Mouse (Mus musculus) retina, embryonic 14.5 days (tissue): ENCODE data around the gene Wdr48.

Source experiments
- DNase-seq: peaks from one replicate; pipeline ENCODE4 v3.0.0-alpha.2; 2015; ENCODE audit warnings: low spot score

The Wdr48 gene

DNA sequence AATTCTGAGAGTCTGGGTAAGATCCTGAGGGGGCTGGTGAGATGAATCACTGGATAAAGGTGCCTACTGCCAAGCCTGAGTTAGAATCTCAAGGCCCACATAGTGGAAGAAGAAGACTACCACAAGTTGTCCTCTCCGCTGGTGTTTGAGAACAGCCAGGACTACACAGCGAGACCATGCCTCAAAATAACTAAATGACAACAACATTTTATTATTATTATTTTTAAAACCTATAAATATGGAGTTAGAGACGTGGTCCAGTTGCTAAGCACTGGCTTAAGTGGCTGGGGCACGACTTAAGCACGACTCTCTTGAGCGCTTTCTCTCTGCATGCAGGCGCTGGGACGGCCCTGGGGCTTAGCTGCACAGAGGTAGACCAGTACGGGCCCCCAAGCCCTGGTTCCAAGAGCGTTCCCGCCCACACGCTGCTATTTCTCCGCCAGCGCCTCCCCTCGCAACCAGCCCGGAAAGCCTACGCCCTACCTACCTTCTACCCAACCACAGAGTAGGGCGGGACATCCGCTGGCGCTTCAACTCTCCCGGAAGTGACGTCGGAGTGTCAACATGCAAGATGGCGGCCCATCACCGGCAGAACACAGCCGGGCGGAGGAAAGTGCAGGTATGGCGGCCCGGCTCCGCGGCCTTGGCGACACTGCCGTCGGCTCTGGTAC lies at the start of gene Wdr48:
Wdr48 (plus strand) TSS at position 540 of the 671 bp plus-strand sequence.
- DNase-seq: peak; percentile 98

DNA sequence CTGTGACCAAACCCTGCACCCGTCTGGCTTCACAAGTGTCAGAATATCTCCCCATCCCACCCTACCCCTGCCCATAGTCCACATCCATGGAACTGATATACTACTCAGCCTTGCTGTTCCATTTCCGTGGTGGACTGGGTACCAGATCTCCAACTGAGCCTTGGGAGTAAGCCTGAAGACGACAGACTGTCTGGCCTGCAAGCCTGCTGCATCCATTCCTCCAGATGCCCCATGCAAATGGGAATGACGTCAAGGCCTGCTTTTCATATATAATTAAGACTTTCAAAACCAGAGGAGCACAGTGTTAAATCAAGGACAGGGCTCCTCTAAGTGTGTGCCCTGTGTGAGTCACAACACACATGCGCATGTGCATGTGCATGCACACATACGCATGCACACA lies 47.5 kb upstream of the Wdr48 start:
- no peak for DNase-seq

DNA sequence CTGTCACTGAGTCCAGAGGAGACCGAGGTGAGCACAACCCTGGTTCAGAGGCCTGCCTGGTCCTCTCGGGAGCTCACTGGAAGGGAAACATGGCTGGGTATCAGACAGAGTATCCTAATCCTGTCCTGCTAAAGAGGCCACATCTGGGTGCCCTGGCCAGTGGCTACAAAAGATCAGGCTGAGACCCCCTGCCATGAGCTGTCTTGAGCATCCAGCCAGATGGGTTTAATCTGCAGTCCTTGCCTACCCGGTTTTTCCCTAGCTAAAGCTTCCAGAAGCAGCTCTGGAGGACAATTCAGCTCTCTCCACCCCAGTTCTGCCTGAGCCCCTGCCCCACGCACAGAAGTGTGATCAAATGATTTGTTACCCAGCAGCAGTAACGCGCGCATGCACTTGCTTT lies 46.0 kb upstream of the Wdr48 start:
- DNase-seq: peak; percentile 24

DNA sequence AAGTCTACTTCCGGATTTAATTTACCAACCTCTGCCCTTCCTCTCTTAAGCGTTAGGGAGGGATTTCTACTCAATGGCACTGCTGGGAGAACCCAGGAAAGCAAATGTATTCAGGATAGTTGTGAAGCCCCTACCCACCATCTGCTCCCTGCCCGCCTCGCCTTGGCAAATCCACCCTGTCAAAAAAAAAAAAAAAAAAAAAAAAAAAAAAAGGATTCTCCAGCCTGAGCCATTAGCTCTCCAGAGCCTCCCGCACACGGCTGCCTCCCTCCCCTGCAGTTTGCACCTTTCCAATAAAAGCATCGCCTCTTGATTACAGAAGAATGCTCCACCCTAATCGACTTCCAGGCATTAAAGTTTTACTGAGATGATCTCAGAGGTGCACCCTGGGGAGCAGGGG lies 45.5 kb upstream of the Wdr48 start:
- no peak for DNase-seq

DNA sequence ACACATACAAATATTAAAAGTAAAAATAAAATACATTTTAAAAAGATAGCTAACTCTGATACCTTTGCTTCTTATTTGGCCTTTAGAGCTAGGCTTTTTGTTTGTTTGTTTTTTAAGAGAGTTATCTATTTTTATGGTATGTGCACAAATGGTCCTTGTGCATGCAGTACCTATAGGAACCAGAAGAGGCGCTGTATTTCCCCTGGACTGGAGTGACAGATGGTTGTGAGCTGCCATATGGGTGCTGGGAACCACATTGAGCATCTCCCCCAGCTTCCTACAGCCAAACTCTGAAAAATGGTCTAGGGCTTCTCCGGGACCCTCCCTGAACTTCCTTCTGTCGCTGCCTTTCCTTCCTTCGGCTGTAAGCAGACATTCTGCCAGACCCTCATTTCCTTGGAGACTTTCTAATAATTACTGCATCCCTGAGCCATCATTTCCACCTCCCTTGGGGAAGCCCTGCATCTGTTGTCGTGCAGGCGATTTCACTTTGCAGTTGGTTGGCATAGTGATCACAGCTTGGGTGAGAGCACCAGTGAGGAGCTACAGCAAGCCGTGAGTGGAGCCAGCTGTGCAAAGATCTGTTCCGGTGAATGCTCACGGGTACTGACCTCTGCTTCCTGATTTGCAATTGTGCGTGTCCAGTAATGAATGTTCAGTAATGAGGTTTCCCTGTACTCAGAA lies 42.2 kb upstream of the Wdr48 start:
- peak; percentile 63 for DNase-seq

DNA sequence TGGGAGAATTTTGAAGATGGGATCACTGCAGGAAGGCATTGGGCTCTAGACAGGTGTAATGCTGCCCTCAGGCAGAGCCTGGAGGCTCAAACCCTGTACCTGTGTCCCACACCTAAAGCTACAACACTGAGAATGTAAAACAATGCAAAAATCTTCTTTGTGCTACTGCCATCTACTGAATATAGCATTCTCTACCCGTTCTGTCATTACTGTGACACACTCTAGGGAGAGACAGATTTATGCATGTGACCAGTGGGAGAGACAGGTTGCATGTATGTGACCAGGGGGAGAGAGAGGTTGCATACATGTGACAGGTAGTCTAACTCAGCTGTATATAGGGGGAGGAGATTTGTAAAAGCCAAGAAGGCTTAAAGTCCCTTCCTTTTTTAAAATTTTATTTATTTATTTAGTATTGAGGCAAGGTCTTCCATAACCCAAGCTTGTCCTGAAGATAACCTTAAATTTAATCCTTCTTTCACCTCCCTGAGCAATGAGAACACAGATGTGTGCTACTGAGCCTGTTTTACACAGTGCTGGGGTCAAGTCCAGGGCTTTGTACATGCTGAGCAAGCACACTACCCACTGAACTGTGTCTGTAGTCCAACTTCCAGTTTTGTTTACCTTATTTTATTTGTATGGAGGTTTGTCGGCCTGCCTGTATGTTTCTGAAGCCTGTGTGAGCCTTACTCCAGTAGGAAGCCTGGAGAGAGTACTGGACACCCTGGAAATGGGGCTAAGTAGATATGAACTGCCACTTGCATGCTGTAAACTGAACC lies 41.4 kb upstream of the Wdr48 start:
- peak; percentile 21 for DNase-seq

DNA sequence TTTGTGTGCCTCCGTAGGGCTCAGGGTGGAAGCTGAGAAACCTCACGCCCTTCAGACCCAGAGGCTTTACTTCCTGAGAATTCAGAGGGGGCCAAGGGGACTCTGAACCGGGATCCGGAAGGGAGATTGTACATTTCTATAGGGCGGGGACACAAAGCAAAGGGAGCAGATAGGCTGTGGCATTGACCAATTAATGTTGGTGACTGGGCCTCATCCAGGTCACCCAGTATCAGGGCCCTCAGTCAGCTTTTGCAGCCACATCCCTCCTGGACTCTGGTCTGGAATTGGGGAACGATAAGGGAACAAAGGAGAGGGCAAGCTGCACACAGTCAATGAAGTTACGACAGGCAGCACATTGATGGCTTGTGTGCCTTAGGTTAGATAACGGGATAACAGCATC lies 40.5 kb upstream of the Wdr48 start:
- DNase-seq: no peak

DNA sequence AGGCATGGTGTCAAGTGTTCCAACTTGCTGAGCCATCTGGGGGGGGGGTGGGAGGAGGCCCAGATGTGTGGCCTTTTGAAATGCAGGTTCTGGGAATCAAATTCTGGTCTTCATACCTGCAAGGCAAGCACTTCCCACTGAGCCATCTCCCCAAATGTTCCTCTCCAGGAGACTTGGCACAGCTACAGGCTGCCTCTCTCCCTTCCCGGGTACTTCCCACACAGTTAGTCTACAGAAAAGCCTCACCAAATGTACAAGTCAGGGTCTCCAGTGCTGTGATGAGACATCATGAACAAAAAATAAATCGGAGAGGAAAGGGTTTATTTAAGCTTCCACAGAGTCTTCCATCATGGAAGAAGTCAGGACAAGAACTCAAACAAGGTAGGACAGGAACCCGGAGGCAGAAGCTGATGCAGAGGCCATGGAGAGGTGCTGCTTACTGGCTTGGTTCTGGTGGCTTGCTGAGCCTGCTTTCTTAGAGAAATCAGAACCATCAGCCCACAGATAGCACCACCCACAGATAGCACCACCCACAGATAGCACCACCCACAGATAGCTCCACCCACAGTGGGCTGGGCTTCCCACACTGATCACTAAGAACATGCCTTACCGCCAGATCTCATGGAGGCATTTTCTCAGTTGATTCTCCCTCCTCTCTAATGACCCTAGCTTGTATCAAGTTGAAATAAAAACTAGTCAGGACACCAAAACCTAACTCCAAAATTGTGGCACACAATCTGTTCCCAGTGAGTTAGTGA lies 7.4 kb upstream of the Wdr48 start:
- DNase-seq: no peak

DNA sequence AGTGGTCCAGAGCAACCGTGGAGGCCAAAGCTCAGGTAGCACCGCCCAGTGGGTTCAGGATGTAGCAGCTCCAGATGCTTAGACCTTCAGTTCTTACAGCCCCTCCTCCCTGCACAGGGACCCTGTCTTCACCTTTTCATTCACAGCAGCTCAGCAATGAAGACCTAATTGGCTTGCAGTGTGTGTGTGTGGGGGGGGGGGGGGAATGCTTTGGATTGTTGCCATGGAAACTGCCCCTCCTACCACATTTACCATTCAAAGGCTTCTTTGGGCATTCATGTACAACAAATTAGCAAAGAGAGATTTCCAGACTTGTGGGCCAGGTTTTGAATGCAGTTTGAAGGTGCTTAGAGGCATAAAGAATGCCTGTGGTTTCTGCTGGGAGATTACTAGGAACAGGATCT lies 5.8 kb upstream of the Wdr48 start:
- DNase-seq: peak; percentile 11

DNA sequence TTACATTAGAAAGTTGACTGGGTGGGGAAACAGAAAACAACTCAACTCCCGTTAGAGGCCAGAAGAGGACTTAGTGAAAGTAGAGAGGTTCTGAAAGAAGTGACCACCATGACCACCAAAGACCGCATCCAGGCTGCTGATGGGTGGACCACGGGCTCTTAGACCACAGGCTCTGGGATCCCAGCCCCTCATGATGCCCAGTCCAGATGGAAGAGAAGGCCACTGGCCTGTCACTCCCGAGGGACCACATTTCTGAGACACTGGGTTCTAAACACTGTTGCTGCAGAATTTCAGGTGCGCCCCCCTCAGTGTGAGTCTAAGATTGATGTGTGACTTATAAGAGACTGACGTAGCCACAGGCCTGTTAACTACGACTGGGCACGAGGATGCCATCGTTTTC lies 5.2 kb upstream of the Wdr48 start:
- no peak for DNase-seq

DNA sequence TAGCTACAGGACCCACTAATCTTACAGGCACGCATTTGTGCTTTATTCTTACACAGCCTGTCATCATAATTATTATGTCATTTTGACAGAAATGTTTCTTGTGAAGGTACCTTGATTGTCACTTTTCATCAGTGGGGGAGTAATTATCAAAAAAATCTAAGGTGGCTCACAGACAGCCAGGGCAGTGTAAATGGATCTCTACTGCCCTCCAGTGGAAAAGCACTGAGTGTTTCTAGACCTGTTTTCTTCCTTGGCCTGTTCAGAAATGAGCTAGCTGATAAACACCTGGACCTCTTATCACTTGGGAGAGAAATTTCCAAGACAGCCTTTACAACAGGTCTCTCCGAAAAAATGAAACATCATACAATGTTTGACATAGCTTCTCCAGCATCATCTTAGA lies 4.0 kb upstream of the Wdr48 start:
- DNase-seq: peak; percentile 78

DNA sequence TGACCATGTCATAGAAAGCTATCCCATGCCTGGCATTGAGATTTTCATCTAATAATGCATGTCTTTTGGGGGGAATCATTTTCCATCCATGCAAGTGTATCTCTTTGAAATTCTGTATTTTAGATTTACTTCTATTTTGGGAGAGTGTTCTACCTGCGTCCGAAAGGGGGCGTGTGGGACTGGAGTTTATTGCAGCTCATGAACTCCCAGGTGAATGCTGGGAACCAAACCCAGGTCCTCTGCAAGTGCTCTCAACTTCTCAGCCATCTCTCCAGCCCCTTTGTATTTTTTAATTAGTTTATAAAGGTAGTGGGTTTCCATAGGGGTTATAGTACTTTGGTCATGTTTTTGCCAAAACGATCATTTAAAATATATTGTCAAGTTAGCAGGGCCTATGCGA lies 797 bp upstream of the Wdr48 start:
- DNase-seq: no peak

DNA sequence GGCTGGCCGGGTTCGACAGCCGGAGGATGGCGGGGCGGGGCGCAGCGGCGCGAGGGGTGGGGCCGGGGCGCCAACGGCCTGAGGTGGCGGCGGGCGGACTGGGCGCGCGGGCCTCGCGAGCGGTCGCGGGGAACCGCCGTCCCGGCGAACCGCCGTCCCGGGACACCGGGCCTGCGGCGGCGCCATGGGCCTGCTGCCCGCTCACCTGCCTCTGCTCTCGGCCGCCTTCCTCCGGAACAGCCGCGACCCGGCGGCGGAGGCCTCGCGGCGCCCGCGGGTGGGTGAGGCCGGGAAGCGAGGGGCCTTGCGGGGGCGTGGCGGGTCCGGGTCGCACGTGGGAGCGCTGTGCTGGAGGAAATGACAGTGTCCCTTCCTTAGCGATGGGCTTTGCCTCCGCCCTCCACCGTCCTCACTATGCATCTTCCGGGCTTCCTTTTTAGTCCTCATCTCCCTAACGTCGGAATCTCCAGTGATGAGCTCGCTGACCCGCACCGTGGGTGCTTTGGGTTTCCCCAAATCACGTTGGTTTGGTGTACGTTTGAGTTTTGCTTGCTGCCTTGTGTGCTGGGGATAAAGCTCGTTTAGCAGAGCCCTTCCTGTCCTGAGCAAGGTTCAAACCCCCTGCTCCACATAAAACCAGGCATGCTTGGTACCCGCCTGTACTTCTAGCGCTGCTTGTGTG lies 503 bp downstream of the Wdr48 start:
- peak; percentile 6 for DNase-seq

DNA sequence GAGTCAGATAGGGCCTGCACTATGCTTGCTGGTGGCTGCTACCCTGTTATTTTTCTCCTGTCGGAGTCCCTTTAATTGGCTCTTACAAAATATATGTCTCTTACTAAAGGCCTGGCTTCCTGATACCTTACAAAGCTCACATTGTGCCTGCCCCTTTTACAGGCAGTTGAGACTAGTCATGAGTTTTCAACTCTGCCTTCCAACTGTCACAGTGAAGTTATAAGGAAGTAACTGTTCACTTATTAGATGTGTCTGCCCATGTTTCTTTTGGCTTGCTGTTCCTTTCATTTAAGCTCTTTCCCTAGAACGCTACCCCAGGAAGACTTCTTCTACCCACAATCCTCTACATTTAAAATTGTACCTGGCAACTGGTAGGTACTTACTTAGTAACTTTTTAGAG lies 4.8 kb downstream of the Wdr48 start:
- no peak for DNase-seq

DNA sequence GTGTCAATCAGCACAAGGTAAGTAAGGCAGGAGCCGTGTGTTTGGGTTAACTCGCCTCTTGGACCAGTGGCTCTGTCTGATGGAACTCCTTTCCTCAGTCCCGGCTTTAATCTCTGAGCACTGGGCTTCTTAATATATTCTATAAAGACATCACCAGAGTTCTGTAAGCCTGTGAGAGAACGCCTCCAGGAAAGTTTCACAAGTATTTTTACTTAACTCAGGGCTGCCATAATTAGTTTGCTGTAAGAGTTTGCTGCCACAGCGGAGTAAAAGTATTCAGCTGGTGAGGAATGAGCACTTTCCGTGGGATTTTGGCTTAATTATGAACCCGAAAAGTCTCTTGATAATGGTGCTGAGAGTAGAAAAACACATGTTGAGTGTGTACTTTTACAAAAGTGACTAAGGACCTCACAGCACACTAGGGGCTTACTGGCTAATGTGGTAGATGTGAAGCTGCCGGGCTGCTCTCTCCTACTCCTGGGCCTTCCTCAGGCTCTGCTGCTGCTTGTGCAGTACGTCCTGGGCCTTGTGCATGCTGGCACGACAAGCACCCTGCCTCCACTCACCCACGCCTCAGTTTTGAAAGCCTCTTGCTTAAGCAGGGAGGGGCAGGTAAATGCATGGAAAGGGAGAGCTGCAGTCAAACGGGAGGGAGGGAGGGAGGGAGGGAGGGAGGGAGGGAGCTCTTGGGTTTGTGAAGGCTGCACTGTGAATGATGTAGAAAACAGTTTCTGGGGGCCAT lies 7.9 kb downstream of the Wdr48 start:
- DNase-seq: no peak

DNA sequence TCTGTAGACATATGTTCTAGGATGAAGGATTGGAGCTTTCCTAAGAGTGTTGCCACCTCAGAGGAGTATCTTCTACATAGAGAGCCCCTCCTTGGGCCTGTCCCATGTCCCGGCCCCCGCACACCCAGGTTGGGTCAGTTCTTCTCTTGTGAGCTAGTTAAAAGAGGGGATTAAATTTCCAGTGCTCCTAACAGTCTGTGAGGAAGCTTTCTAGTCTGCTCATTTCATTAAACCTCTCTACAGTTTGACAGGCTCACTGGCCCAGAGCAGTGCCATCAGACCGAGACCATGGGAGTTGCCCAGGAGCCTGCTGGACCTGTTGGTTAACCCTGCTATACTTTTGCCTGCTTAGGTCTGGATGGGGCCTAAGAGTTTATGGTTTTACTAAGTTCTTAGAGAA lies 14.0 kb downstream of the Wdr48 start:
- DNase-seq: no peak

DNA sequence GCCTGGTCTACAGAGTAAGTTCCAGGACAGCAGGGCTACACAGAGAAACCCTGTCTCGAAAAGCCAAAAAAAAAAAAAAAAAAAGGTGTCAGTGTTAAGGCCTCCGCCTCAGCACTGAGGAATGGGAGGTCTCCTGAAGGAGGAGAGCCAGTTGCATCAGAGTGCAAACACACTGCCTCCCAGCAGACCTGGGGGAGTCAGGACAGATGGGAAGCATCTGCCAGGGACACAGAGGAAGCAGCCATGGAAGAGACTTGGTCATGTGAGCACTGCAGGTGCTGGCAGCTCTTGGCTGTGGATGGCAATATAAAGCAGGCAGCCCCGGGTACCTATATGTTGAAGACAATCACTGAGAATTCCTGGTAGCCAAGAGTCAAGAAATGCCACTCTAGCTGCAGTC lies 15.3 kb downstream of the Wdr48 start:
- DNase-seq: no peak

DNA sequence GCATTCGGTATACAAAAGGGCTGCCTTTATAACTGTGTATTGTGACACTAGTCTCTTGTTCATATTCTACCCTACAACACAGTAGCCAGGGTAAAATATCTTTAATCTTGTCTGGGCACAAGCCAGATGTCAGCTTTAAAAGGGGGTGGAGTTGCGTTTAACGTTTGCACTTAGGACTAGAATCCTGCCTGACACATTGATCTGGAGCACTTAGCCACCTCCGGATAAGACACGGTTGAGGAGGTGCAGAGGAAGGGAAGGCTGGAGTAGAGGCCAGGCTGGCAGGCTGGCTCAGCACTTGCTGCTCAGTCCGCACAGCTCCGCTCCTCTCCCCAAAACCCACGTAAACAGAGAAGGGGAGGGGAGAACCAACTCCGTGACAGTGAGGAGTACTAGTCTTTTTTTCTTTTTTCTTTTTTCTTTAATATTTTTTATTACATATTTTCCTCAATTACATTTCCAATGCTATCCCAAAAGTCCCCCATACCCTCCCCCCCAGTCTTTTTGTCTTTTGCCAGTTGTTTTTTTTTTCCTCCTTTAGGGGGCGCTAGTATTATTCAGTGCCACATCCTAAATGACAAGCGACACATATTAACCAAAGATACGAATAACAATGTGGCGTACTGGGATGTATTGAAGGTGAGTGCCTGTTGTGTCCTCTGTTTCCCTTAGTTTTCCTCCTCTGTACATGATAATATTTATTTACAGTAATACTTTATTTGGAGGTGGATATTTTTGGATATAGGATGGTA lies 18.6 kb downstream of the Wdr48 start:
- peak; percentile 40 for DNase-seq

DNA sequence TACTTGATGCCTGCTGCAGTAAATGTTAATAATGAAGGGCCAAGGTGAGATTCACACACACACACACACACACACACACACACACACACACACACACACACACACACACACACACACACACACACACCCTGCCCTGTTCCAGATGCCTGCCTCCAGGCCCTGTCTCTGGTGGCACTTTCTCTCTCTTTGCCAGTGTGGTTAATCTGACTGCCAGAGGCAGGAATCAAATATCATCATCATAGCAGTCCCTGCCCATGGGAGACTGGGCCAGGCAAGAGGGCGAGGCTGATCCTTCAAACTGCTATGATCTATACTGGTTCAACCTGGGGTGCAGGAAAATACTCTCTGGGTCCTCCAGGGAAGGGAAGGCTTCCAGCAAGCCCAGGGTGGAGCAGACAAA lies 25.2 kb downstream of the Wdr48 start:
- DNase-seq: no peak

DNA sequence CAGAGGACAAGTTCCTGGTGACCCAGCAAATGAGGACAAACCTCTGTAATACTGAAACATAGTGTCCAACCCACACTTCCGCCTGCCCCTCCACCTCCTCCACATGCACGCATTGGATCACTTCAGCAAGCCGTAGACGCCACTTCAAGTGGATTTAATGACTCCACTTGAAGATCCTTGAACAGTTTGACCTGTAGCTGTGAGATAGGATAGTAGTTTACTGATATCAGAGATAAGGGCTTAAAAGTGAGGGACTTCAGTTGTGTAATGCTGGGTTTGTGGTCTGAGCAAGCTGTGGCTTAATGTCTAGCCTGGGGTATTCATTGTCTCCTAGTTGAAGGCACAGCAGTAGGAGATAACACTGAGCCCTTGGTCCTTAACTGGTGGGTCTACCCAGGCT lies 28.8 kb downstream of the Wdr48 start:
- DNase-seq: no peak
